Mouse (Mus musculus) hindbrain, embryonic 12.5 days (tissue): ENCODE measurements around the gene Zfp593. TPM values are rescaled to one million over a fixed set of nuclear protein-coding genes. Genes with fewer than 3 reads are reported as not detected.
"Not testable (repeated sequence)": the region's sequence is repeated elsewhere in the genome, so short reads cannot be mapped to it uniquely, and the experiment has no call there.

ENCODE experiments used
- ATAC-seq: fragments of 200-750 bp; cut with Nextera tagmentation; 2 replicates; pipeline ENCODE4 v1.8.0; 2017; ENCODE audit warnings: moderate TSS enrichment; ENCODE audit not compliant: low FRiP score
- H3K27ac ChIP-seq: fragments of 300-500 bp; sonication (generic); 2 replicates; pipeline ENCODE4 v1.5.1; 2016; ENCODE audit warnings: mild to moderate bottlenecking
- H3K27me3 ChIP-seq: fragments of 300-500 bp; sonication (generic); 2 replicates; pipeline ENCODE4 v1.6.1; 2016; ENCODE audit warnings: mild to moderate bottlenecking
- H3K36me3 ChIP-seq: fragments of 300-500 bp; sonication (generic); 2 replicates; pipeline ENCODE4 v1.6.1; 2016; ENCODE audit warnings: mild to moderate bottlenecking
- H3K4me1 ChIP-seq: fragments of 300-500 bp; sonication (generic); 2 replicates; pipeline ENCODE4 v1.6.1; 2016
- H3K4me2 ChIP-seq: fragments of 300-500 bp; sonication (generic); replicated peaks from 2 replicates; pipeline ENCODE4 v1.6.1; 2016; ENCODE audit warnings: mild to moderate bottlenecking
- H3K4me3 ChIP-seq: fragments of 300-500 bp; sonication (generic); 2 replicates; pipeline ENCODE4 v1.5.1; 2016; ENCODE audit warnings: mild to moderate bottlenecking
- H3K9ac ChIP-seq: fragments of 300-500 bp; sonication (generic); 2 replicates; pipeline ENCODE4 v1.6.1; 2016; ENCODE audit warnings: mild to moderate bottlenecking, moderate library complexity
- H3K9me3 ChIP-seq: fragments of 300-500 bp; sonication (generic); replicated peaks from 2 replicates; pipeline ENCODE4 v1.6.1; 2016; ENCODE audit warnings: mild to moderate bottlenecking
- WGBS: fragments of 180-500 bp; shearing (Covaris S2); methylation state at CpG from one replicate; pipeline ENCODE4 v1.1.7; 2016; 5-methylcytosine and 5-hydroxymethylcytosine counted together
- polyA plus RNA-seq: library from polyadenylated mRNA; unstranded; fragments of >200 nt; fragmentation: Nextera tagmentation; extraction: Ambion mirVana; gene quantifications from 2 replicates; pipeline ENCODE4 v1.2.1, GENCODE M21; 2016

Gene Zfp593
- polyA plus RNA-seq, 1 experiment from 2014 or later = 18.3 TPM

DNA sequence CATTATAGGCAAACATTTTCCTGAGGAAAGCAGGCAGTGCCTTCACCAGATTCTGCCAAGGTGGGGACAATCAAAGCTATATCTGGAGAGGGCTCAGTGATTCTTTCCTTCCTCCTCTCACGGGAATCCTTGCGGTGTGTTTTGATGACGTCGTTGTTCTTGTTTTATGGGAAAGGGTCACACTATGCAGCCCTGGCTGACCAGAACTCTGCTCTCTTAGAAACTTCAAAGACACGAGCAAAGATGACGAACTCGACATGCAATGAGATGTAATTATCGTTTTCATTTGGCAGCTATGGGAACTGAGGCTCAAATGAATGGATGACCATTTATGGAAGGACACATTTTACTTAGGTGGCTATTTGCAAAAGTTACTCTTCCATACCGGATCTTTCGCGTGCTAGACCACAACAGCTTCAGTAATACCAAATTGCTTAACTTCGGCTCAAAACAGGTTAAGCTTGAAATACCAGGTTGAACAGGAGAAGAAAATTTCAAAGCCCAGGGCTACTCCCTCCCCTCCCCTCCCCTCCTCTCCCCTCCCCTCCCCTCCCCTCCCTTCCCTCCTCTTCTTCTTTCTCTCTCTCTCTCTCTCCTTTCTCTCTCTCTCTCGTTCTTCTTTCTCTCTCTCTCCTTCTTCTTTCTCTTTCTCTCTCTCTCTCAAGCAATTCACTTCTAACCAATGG, 27.5 kb upstream of the Zfp593 start:
- Histone ChIP-seq H3K9me3 (no peaks in the 10 kb centered on the region), H3K4me2 (peak overlapping the region; percentile 11; the same call in 1 of the 2 replicates), H3K4me3 (no peak overlapping the region), H3K27ac (no peak overlapping the region), H3K4me1 (no peaks in the 10 kb centered on the region), H3K36me3 (peaks cover 20% of the 10 kb centered on the region), H3K27me3 (no peaks in the 10 kb centered on the region), H3K9ac (no peak overlapping the region)
- ATAC-seq = no peak
- 32% methylated on average over 12 of the region's 13 CpGs for WGBS

DNA sequence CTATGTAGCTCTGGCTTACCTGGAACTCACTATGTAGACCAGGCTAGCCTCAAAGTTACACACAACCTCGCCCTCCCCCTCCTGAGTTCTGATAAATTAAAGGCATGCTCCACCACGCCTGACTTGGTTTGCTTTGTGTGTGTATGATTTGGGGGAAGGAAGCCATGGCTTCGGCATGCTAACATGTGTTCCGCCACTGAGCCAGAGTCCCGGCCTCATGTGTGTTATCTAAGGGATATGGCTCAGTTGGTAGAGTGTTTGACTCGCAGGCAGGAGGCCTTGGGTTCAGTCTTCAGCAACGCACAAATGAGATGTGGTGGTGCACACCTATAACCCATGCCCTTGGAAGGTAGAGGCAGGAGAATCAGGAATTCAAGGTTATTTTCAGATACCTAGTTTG, 26.6 kb upstream of the Zfp593 start:
- no peaks in the 10 kb centered on the region for H3K27me3 ChIP-seq
- ATAC-seq = no peak
- H3K9me3 ChIP-seq = no peaks in the 10 kb centered on the region
- whole genome bisulfite sequencing = 80% methylated on average over 7 of the region's 7 CpGs
- H3K36me3 ChIP-seq = peaks cover 11% of the 10 kb centered on the region
- H3K9ac ChIP-seq = no peak overlapping the region
- H3K4me2 ChIP-seq = no peak overlapping the region
- H3K27ac ChIP-seq = no peak overlapping the region
- no peak overlapping the region for H3K4me3 ChIP-seq
- no peaks in the 10 kb centered on the region for H3K4me1 ChIP-seq

DNA sequence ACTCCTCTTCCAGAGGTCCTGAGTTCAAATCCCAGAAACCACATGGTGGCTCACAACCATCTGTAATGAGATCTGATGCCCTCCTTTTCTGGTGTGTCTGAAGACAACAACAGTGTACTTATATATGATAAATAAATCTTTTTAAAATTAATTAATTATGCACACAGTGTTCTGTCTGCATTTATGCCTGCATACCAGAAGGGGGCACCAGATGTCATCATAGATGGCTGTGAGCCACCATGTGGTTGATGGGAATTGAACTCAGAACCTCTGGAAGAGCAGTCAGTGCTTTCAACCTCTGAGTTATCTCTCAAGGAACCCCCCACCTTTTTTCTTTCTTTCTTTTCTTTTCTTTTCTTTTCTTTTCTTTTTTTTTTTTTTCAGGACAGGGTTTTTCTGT, 24.2 kb upstream of the Zfp593 start:
- ATAC-seq, H3K27ac ChIP-seq, H3K9ac ChIP-seq, H3K9me3 ChIP-seq, H3K4me1 ChIP-seq, H3K36me3 ChIP-seq, H3K27me3 ChIP-seq, H3K4me3 ChIP-seq, H3K4me2 ChIP-seq: not testable (repeated sequence)

DNA sequence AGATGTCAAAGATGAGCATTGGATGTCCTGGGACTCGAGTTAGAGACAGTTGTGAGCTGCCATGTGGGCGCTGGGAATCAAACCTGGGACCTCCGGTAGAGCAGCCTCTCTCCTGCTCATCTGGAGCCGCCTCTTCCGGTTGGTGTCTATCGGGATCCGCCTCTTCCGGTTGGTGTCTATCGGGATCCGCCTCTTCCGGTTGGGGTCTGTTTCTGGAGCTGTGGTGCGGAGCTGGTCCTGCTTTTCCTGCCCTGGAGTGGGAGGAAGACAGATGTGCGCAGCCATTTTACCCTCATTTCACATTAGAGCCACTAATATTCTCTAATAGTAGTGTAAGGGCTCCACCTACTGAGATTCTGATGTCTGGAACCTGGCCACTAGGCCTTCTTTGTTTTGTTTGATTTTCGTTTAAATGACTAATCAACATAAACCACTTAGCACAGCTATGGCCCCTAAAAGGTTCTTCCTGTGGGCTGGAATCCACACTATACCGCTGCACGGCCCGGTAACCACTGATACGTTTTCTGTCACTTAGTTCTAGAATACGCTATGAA, 22.8 kb upstream of the Zfp593 start:
- Histone ChIP-seq H3K4me1 (no peaks in the 10 kb centered on the region), H3K4me2 (no peak overlapping the region), H3K36me3 (no peaks in the 10 kb centered on the region), H3K27me3 (no peaks in the 10 kb centered on the region), H3K4me3 (no peak overlapping the region), H3K27ac (no peak overlapping the region), H3K9me3 (no peaks in the 10 kb centered on the region), H3K9ac (no peak overlapping the region)
- WGBS = 88% methylated on average over 19 of the region's 19 CpGs
- no peak for ATAC-seq

DNA sequence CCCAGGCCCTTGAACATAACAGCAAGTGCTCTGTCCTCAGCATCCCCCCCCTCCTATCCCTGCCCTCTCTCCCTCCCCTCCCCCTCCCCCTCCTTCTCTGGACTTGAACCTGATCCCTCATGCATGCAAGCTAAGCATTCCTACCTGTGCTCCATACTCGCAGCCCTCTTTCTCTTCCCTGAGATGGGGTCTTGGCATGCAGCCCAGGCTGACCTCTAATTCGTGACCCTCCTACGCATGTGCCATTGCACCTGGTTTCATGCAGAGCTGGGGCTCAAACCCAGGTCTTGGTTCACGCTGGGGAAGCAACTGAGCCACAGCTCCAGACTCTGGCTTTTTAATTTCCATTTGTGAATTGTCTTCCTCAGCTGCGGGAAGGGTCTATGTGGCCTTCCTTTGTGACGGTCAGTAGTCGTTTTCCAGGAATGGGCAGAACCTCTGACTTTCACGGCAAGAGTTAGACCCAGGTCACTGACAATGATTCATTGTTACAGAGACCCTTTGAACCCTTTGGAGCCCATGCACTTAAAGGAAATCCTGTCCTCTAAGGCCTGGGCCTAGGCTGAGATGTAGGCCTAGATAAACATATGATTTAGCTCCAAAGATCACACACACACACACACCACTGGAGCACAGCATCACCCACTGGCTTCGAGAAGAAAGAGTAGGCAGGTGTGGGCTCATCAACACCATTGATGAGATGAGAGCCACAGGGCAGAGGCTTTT, 20.6 kb upstream of the Zfp593 start:
- no peak for ATAC-seq
- 62% methylated on average over 9 of the region's 9 CpGs for WGBS
- H3K27ac ChIP-seq = no peak overlapping the region
- H3K4me2 ChIP-seq = no peak overlapping the region
- no peaks in the 10 kb centered on the region for H3K4me1 ChIP-seq
- H3K9ac ChIP-seq = no peak overlapping the region
- H3K36me3 ChIP-seq = no peaks in the 10 kb centered on the region
- H3K4me3 ChIP-seq = no peak overlapping the region
- no peaks in the 10 kb centered on the region for H3K9me3 ChIP-seq
- no peaks in the 10 kb centered on the region for H3K27me3 ChIP-seq

DNA sequence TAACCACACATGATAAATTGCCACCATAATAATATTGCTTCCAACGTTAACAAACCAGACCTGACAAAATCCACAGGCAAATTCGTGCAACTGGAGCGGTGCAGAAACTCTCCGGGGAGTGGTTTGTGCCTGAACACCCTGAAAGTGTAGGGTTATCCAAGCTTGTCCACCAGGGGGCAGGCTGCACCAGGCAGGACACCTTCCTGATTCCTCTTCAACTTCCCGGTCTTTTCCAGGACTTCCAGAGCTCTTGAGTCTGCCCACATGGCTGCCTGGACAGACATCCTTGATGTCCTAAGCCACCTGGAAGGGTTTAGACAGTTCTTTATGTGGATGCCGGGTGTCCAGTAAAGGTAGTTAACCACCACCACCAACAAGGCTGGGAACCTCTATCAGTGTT, 17.8 kb upstream of the Zfp593 start:
- Histone ChIP-seq H3K27me3 (no peaks in the 10 kb centered on the region), H3K36me3 (no peaks in the 10 kb centered on the region), H3K4me2 (no peak overlapping the region), H3K4me1 (no peaks in the 10 kb centered on the region), H3K9me3 (no peaks in the 10 kb centered on the region), H3K9ac (no peak overlapping the region), H3K4me3 (no peak overlapping the region), H3K27ac (no peak overlapping the region)
- no peak for ATAC-seq
- 42% methylated on average over 6 of the region's 6 CpGs for WGBS

DNA sequence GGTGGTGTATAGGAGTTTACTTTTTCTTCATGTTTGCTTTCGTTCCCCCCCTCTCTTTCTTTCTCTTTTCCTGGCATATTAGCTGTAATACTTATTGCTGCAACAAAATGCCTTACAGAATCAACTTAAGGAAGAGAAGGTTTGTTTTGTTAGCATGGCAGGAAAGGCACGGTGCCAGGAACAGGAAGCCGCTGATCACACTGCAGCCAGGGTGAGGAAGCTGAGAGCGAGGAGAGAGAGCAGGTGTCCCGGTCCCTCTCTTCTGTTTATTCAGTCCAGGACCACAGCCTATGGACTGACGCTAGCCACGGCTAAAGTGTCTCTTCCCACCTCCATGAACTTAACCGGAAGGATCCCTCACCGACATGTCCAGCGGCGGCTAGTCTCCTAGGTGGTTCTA, 13.0 kb upstream of the Zfp593 start:
- no peaks in the 10 kb centered on the region for H3K36me3 ChIP-seq
- no peak overlapping the region for H3K27ac ChIP-seq
- no peak for ATAC-seq
- no peak overlapping the region for H3K4me2 ChIP-seq
- H3K4me3 ChIP-seq = no peak overlapping the region
- H3K9ac ChIP-seq = no peak overlapping the region
- peaks cover 39% of the 10 kb centered on the region for H3K4me1 ChIP-seq
- H3K9me3 ChIP-seq = no peaks in the 10 kb centered on the region
- H3K27me3 ChIP-seq = peaks cover 29% of the 10 kb centered on the region
- WGBS = 69% methylated on average over 11 of the region's 11 CpGs

DNA sequence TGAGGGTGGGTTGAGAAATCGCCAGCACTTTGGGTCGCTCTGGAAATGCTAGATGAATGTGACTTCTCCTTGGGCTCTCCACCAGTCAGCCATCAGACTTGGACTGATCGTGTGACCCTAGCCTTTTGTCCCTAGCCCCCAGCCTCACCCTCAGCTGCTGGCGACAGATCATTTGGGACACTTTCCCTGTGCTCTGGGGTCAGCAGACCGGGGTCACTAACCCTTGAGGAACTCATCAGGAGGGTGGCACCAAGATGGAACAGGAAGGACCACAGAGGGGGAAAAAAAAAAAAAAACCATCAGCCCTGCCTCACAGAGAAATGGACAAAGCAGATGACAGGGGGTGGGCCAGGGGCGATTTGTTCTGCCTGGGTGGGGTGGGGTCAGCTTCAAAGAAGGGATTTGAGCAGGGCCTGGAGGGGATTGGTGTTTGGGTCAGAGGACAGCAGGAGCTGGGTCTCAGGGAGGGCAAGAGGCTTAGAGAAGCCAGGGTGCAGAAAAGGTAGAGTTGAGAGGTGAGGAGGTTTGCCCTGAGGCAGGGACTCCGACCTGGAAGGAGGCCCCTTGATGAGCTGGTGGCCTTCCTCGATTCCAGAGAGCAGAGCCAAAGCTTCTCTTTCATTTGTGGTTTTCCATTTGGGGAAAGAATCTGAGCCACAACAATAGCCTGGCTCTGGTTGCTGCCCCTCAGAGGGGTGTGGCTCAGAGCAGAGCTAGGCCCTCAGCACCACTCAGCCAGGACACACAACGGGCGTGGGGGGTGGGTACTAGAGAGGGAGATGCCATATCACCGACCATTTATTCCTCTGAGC, 12.0 kb upstream of the Zfp593 start:
- WGBS = 6% methylated on average over 11 of the region's 11 CpGs
- no peak for ATAC-seq
- no peaks in the 10 kb centered on the region for H3K9me3 ChIP-seq
- no peak overlapping the region for H3K4me2 ChIP-seq
- no peaks in the 10 kb centered on the region for H3K36me3 ChIP-seq
- H3K27me3 ChIP-seq = peaks cover 38% of the 10 kb centered on the region
- no peak overlapping the region for H3K4me3 ChIP-seq
- H3K4me1 ChIP-seq = peaks cover 49% of the 10 kb centered on the region
- no peak overlapping the region for H3K27ac ChIP-seq
- no peak overlapping the region for H3K9ac ChIP-seq

DNA sequence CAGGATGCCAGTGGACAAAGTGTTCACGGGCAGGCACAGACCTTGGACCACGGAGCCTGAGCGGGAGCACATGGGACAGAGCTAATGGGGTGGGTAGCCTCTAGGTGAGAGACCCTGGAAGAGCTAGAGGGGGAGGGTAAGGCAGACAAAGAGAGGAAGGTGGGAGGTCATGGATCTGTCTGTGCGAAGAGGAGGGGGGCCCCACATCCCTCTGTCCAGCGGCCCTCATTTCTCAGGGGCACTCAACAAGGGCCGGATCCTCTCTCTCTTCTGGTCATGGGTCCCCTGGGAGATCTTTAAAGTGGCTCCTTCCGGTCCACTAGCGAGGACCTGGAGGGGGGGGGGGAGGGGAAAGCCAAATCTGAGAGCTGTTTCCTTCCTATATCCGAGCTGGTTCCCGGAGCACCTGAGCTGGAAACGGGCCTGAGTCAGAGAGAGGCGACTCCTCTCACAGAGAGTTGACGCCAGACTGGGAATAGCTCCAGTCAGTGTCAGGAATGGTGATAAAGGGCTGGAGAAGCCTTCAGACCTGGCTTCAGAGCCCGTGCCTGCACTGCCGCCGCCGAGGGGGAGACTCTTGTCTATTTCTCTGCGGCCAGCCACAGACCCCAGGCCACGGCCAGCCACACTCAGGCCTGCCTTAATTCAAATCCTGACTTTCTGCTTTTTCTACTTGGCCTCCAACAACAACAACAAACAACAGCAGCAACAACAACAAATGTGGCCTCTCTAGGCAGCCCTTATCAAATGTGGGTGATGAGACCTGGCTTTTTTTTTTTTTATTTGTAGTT, 11.2 kb upstream of the Zfp593 start:
- ATAC-seq = no peak

DNA sequence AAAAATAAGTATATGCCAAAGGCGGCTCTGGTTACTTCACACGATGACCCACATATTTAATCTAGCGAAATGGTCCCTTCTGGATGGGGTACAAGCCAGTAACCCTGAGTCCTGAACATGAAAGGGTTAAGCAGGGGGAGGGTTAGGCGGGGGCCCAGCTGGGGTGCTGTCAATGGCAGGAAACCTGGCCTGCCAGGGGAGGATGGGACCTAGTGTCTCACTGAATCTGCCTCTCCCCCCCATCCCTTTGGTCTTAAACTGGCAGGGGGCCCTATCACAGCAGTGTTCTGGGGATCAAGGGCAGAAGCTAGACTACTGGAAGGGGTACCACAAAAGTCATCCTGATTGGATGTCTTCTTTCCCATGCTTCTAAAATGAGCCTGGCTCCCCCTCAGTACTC, 10.5 kb upstream of the Zfp593 start:
- no peak overlapping the region for H3K4me2 ChIP-seq
- no peaks in the 10 kb centered on the region for H3K36me3 ChIP-seq
- peaks cover 54% of the 10 kb centered on the region for H3K27me3 ChIP-seq
- ATAC-seq = no peak
- no peak overlapping the region for H3K9ac ChIP-seq
- no peaks in the 10 kb centered on the region for H3K9me3 ChIP-seq
- 15% methylated on average over 4 of the region's 4 CpGs for WGBS
- peaks cover 64% of the 10 kb centered on the region for H3K4me1 ChIP-seq
- H3K4me3 ChIP-seq = no peak overlapping the region
- H3K27ac ChIP-seq = no peak overlapping the region

More for the DNA sequence above, 11.2 kb upstream of the Zfp593 start:
- Histone ChIP-seq H3K9me3 (no peaks in the 10 kb centered on the region), H3K9ac (0 out of 2 replicates have a peak overlapping the region, but pooled peaks have one; percentile 20), H3K36me3 (no peaks in the 10 kb centered on the region), H3K4me2 (peak overlapping the region; percentile 21; the same call in 1 of the 2 replicates), H3K4me1 (peaks cover 57% of the 10 kb centered on the region), H3K27me3 (peaks cover 46% of the 10 kb centered on the region), H3K4me3 (no peak overlapping the region), H3K27ac (no peak overlapping the region; the same call in 1 of the 2 replicates)
- 4% methylated on average over 19 of the region's 19 CpGs for WGBS

DNA sequence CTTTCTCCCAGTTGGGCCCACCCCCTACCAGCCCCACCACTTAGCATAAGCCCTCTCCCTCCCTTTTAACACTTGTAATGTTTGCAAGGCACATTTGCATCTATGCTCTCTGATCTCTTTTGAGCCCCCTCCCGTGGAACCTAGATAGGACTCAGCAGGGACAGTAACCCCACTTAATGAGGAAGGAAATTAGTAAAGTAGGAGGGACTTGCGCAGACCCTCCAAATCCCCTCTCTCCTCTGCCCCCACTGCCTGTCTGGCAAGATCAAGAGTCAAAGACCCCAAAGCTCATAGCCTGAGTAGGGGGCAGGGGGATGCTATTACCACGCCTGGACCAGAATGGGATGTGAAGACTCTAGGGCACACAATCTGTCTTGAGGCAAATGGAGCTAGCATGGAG, 9.4 kb upstream of the Zfp593 start:
- Histone ChIP-seq H3K4me3 (no peak overlapping the region), H3K9me3 (no peaks in the 10 kb centered on the region), H3K9ac (no peak overlapping the region), H3K27ac (no peak overlapping the region), H3K4me2 (no peak overlapping the region), H3K36me3 (no peaks in the 10 kb centered on the region), H3K27me3 (peaks cover 64% of the 10 kb centered on the region), H3K4me1 (peaks cover 74% of the 10 kb centered on the region)
- ATAC-seq = no peak
- WGBS = 21% methylated on average over 3 of the region's 3 CpGs
